Mouse (Mus musculus): ENCODE data around the gene Fgf22.

DNA sequence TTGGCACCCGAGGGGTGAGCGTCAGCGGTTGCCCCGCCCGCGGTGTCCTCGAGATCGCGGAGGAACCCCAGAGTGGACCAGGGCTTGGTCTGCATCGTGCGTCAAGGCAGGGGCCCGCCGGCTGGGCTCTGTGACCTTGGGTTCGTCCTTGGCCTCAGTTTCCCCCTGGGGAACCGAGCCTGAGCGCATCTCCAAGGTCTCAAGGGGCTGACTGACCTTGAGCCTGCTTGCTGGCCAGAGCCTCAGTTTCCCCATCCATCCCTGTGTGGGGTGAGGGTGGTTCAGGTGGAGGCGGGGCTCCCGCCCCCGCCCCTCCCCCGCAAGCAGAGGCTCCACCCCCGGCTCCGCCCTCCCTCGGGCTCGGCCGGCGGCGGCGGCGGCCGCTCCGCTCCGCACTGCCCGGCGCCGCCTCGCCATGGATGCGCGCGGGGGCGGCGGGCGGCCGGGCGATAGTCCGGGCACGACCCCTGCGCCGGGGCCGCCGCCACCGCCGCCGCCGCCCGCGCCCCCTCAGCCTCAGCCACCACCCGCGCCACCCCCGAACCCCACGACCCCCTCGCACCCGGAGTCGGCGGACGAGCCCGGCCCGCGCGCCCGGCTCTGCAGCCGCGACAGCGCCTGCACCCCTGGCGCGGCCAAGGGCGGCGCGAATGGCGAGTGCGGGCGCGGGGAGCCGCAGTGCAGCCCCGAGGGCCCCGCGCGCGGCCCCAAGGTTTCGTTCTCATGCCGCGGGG, 38.5 kb upstream of the Fgf22 start, which contains the start of gene Hcn2:
- TF ChIP-seq CTCF (IDR thresholded peaks at IDR 0.05; ENCODE audit: control insufficient read depth, insufficient read depth, insufficient read length) (no peak), MAX (IDR thresholded peaks at IDR 0.05) (no peak), USF1 (IDR thresholded peaks at IDR 0.05; ENCODE audit: low read depth) (no peak)
